Mouse (Mus musculus): ENCODE data around the gene Rab25.

DNA sequence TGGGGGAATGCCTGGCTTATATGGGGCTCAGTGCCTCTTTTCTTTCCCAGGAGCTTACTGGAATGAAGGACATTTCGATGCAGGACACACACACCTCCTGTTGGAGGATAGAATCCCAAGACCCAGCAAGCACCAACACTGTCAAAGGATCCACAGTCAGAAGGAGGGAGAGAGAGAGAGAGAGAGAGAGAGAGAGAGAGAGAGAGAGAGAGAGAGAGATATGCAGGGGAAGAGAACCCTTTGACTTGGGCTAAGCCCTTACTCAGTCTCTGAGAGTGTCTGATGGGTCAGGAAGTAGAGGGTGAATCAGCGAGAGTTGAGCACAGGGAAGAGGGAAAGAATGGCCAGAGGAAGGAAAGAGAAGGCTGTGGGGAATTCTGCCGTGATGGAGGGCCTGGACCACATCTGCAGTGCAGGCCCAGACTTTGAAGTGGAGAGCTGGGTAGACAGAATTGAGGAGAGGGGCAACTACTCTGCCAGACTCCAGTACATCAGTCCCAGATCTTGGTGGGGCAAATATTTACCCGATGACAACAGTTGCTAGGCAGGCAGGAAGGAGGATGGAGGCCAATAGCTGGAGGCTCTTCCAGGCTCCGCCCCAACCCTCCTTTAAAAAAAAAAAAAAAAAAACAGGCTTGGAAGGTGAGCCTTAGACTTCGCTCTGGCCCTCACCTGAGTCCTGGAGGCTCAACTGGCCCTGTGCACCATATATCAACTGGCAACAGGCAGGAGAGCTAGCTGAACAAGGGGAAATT lies 35.8 kb downstream of the Rab25 start:
- TF ChIP-seq CTCF (IDR thresholded peaks at IDR 0.05; ENCODE audit: low read depth) (no peak), EP300 (optimal IDR thresholded peaks at IDR 0.05) (no peak)

All from stomach, postnatal 0 days (tissue).